Mouse (Mus musculus): ENCODE results near the gene Ctu2. TPM values are rescaled to one million over a fixed set of nuclear protein-coding genes. Genes with fewer than 3 reads are reported as not detected.

Gene Ctu2
- total RNA-seq, 2 experiments from 2014 or later = 22.8 to 23.7 TPM

GRCm38 (mm10) chr8:122520611-122521010 lies 44.7 kb downstream of the Ctu2 start:
- DNase-seq (ENCODE audit: low spot score in 2 of 2) = no peak
- H3K4me3 ChIP-seq = no peak overlapping the region
- peak overlapping the region; percentile 36; the same call in 1 of the 2 replicates for H3K27ac ChIP-seq
- TF ChIP-seq CTCF (conservative IDR thresholded peaks at IDR 0.05) = no peak

- Histone ChIP-seq H3K27ac (peak overlapping the region; percentile 63), H3K4me3 (no peak overlapping the region)
- no peak for DNase-seq (ENCODE audit: low spot score in 2 of 2)
- no peak for TF ChIP-seq CTCF (conservative IDR thresholded peaks at IDR 0.05)
These were observed 47.1 kb downstream of the Ctu2 start for GRCm38 (mm10) chr8:122522796-122523651.

- DNase-seq (ENCODE audit: low spot score in 2 of 2) = peak in 1 of 2 experiments; percentile 13
- TF ChIP-seq CTCF (conservative IDR thresholded peaks at IDR 0.05) = no peak
- peak overlapping the region; percentile 13; the same call in 1 of the 2 replicates for H3K4me3 ChIP-seq
- peak overlapping the region; percentile 63 for H3K27ac ChIP-seq
These were observed 47.9 kb downstream of the Ctu2 start for GRCm38 (mm10) chr8:122523652-122524360.

- DNase-seq (ENCODE audit: low spot score in 2 of 2) = no peak
- Histone ChIP-seq H3K4me3 (no peak overlapping the region), H3K27ac (no peak overlapping the region)
- TF ChIP-seq CTCF (conservative IDR thresholded peaks at IDR 0.05) = no peak
These were observed 48.6 kb downstream of the Ctu2 start for GRCm38 (mm10) chr8:122524506-122524905.

- TF ChIP-seq CTCF (conservative IDR thresholded peaks at IDR 0.05) = no peak
- DNase-seq (ENCODE audit: low spot score in 2 of 2) = no peak
- H3K4me3 ChIP-seq = no peak overlapping the region
- no peak overlapping the region for H3K27ac ChIP-seq
These were observed 49.1 kb downstream of the Ctu2 start for GRCm38 (mm10) chr8:122525004-122525403.

GRCm38 (mm10) chr8:122526084-122526483 lies 50.1 kb downstream of the Ctu2 start:
- TF ChIP-seq CTCF (conservative IDR thresholded peaks at IDR 0.05) = no peak
- H3K27ac ChIP-seq = no peak overlapping the region
- H3K4me3 ChIP-seq = no peak overlapping the region
- no peak for DNase-seq (ENCODE audit: low spot score in 2 of 2)

- no peak for TF ChIP-seq CTCF (conservative IDR thresholded peaks at IDR 0.05)
- no peak overlapping the region for H3K4me3 ChIP-seq
These were observed 50.7 kb downstream of the Ctu2 start for GRCm38 (mm10) chr8:122526526-122527170.

GRCm38 (mm10) chr8:122527937-122528336 lies 52.0 kb downstream of the Ctu2 start:
- TF ChIP-seq CTCF (conservative IDR thresholded peaks at IDR 0.05) = no peak
- no peak overlapping the region for H3K27ac ChIP-seq
- no peak overlapping the region for H3K4me3 ChIP-seq
- DNase-seq (ENCODE audit: low spot score in 2 of 2) = no peak

More at GRCm38 (mm10) chr8:122526526-122527170, 50.7 kb downstream of the Ctu2 start:
- no peak for DNase-seq (ENCODE audit: low spot score in 2 of 2)
- peak overlapping the region; percentile 10; the same call in 1 of the 2 replicates for H3K27ac ChIP-seq

- H3K27ac ChIP-seq = no peak overlapping the region
- H3K4me3 ChIP-seq = no peak overlapping the region
- no peak for DNase-seq (ENCODE audit: low spot score in 2 of 2)
- TF ChIP-seq CTCF (conservative IDR thresholded peaks at IDR 0.05) = no peak
These were observed 53.2 kb downstream of the Ctu2 start for GRCm38 (mm10) chr8:122529159-122529558.

GRCm38 (mm10) chr8:122531312-122531711 lies 55.4 kb downstream of the Ctu2 start:
- H3K27ac ChIP-seq = no peak overlapping the region
- DNase-seq (ENCODE audit: low spot score in 2 of 2) = no peak
- no peak for TF ChIP-seq CTCF (conservative IDR thresholded peaks at IDR 0.05)
- H3K4me3 ChIP-seq = no peak overlapping the region

Small RNAs within 50 kb of the gene (microRNA-seq; reads per million reads assigned to microRNA genes)
- 0 reads per million in 2 experiments for gene Gm24366

Other genes starting within 250 kb of the Ctu2 start
- 10 to 100 TPM; 45.1 to 45.6 TPM for gene Zfpm1, start 194.0 kb upstream of the Ctu2 start, total RNA-seq (2021)
- gene Trhr2, start 115.4 kb upstream of the Ctu2 start, total RNA-seq (2021) = under 1 TPM; 0.79 to 0.82 TPM
- gene Zc3h18, start 99.5 kb upstream of the Ctu2 start, total RNA-seq (2021) = 10 to 100 TPM; 39.2 to 40.2 TPM
- gene Il17c, start 54.1 kb upstream of the Ctu2 start, total RNA-seq (2021) = not detected
- 10 to 100 TPM in 1 of 2 experiments, 1 to 10 TPM in 1; 10.0 to 10.7 TPM for gene Cyba, start 43.2 kb upstream of the Ctu2 start, total RNA-seq (2021)
- gene Mvd, start 32.7 kb upstream of the Ctu2 start, total RNA-seq (2021) = 10 to 100 TPM; 16.7 to 17.6 TPM
- gene Snai3, start 15.4 kb upstream of the Ctu2 start, total RNA-seq (2021) = not detected
- gene Rnf166, start 79 bp upstream of the Ctu2 start, total RNA-seq (2021) = 10 to 100 TPM; 32.7 to 39.5 TPM
- gene Piezo1, start 75.2 kb downstream of the Ctu2 start, total RNA-seq (2021) = 1 to 10 TPM; 3.1 to 5.5 TPM
- gene Cdt1, start 91.9 kb downstream of the Ctu2 start, total RNA-seq (2021) = 1 to 10 TPM; 1.3 to 1.6 TPM
- 10 to 100 TPM; 60.7 to 62.3 TPM for gene Aprt, start 100.8 kb downstream of the Ctu2 start, total RNA-seq (2021)
- 10 to 100 TPM; 11.8 to 13.9 TPM for gene Galns, start 135.3 kb downstream of the Ctu2 start, total RNA-seq (2021)
- gene Trappc2l, start 135.5 kb downstream of the Ctu2 start, total RNA-seq (2021) = 10 to 100 TPM; 77.3 to 88.6 TPM
- under 1 TPM in 1 of 2 experiments, not detected in 1; 0.52 TPM for gene Pabpn1l, start 146.6 kb downstream of the Ctu2 start, total RNA-seq (2021)
- 10 to 100 TPM; 38.0 to 49.8 TPM for gene Cbfa2t3, start 223.0 kb downstream of the Ctu2 start, total RNA-seq (2021)